Mouse (Mus musculus): ENCODE data around the gene Chrm3. TPM values are rescaled to one million over a fixed set of nuclear protein-coding genes. Genes with fewer than 3 reads are reported as not detected.

Chrm3 gene
- polyA plus RNA-seq, 1 experiment = not detected

- no peak overlapping the region for H3K4me2 ChIP-seq (ENCODE audit: low read depth)
- no peak for TF ChIP-seq MAX (IDR thresholded peaks at IDR 0.05; ENCODE audit: low read depth)
- no peak for TF ChIP-seq E2F4 (IDR thresholded peaks at IDR 0.05; ENCODE audit: insufficient read depth)
- no peak for TF ChIP-seq SRF (IDR thresholded peaks at IDR 0.05; ENCODE audit: control insufficient read depth, insufficient read length, low read depth)
- no peak for TF ChIP-seq TCF3 (IDR thresholded peaks at IDR 0.05; ENCODE audit: insufficient read length, low read depth)
- no peak for TF ChIP-seq MYOG (IDR thresholded peaks at IDR 0.05; ENCODE audit: control insufficient read depth in 1 of 3, insufficient read depth in 1 of 3, insufficient read length in 2 of 3, low read depth in 2 of 3)
- TF ChIP-seq TCF12 (IDR thresholded peaks at IDR 0.05; ENCODE audit: insufficient read depth, poor library complexity, severe bottlenecking) = no peak
- TF ChIP-seq POLR2AphosphoS2 (IDR thresholded peaks at IDR 0.05; ENCODE audit: insufficient read length, low read depth) = no peak
- no peak for TF ChIP-seq USF1 (IDR thresholded peaks at IDR 0.05; ENCODE audit: low read depth)
- TF ChIP-seq MYOD1 (IDR thresholded peaks at IDR 0.05; ENCODE audit: control insufficient read depth in 1 of 3, insufficient read length in 2 of 3, low read depth in 2 of 3) = no peak
- TF ChIP-seq REST (IDR thresholded peaks at IDR 0.05; ENCODE audit: insufficient read depth, insufficient read length) = no peak
- TF ChIP-seq CEBPB (IDR thresholded peaks at IDR 0.05; ENCODE audit: insufficient read depth, poor library complexity, severe bottlenecking) = no peak
- no peak for TF ChIP-seq POLR2A (IDR thresholded peaks at IDR 0.05; ENCODE audit: insufficient read length, low read depth)
- no peaks in the 10 kb centered on the region for H3K36me3 ChIP-seq (ENCODE audit: control insufficient read depth, insufficient read depth)
- H3K4me3 ChIP-seq = no peak overlapping the region
- H3ac ChIP-seq (ENCODE audit: control insufficient read depth, insufficient read length) = no peak overlapping the region
- no peaks in the 10 kb centered on the region for H3K79me2 ChIP-seq (ENCODE audit: control insufficient read depth, insufficient read depth)
- no peaks in the 10 kb centered on the region for H3K27me3 ChIP-seq (ENCODE audit: control insufficient read depth, insufficient read depth, insufficient read length)
These were observed 4.9 kb downstream of the Chrm3 start for GRCm38 (mm10) chr13:10355796-10356195.

- Histone ChIP-seq H3K79me2 (ENCODE audit: control insufficient read depth, insufficient read depth) (no peaks in the 10 kb centered on the region), H3K4me2 (ENCODE audit: low read depth) (no peak overlapping the region), H3ac (ENCODE audit: control insufficient read depth, insufficient read length) (no peak overlapping the region), H3K4me3 (no peak overlapping the region), H3K36me3 (ENCODE audit: control insufficient read depth, insufficient read depth) (no peaks in the 10 kb centered on the region), H3K27me3 (ENCODE audit: control insufficient read depth, insufficient read depth, insufficient read length) (no peaks in the 10 kb centered on the region)
- no peak for TF ChIP-seq MAX (IDR thresholded peaks at IDR 0.05; ENCODE audit: low read depth)
- no peak for TF ChIP-seq E2F4 (IDR thresholded peaks at IDR 0.05; ENCODE audit: insufficient read depth)
- TF ChIP-seq MYOG (IDR thresholded peaks at IDR 0.05; ENCODE audit: control insufficient read depth in 1 of 3, insufficient read depth in 1 of 3, insufficient read length in 2 of 3, low read depth in 2 of 3) = no peak
- TF ChIP-seq MYOD1 (IDR thresholded peaks at IDR 0.05; ENCODE audit: control insufficient read depth in 1 of 3, insufficient read length in 2 of 3, low read depth in 2 of 3) = no peak
- no peak for TF ChIP-seq TCF12 (IDR thresholded peaks at IDR 0.05; ENCODE audit: insufficient read depth, poor library complexity, severe bottlenecking)
- no peak for TF ChIP-seq POLR2A (IDR thresholded peaks at IDR 0.05; ENCODE audit: insufficient read length, low read depth)
- no peak for TF ChIP-seq TCF3 (IDR thresholded peaks at IDR 0.05; ENCODE audit: insufficient read length, low read depth)
- TF ChIP-seq SRF (IDR thresholded peaks at IDR 0.05; ENCODE audit: control insufficient read depth, insufficient read length, low read depth) = no peak
- no peak for TF ChIP-seq POLR2AphosphoS2 (IDR thresholded peaks at IDR 0.05; ENCODE audit: insufficient read length, low read depth)
- TF ChIP-seq CEBPB (IDR thresholded peaks at IDR 0.05; ENCODE audit: insufficient read depth, poor library complexity, severe bottlenecking) = no peak
- TF ChIP-seq USF1 (IDR thresholded peaks at IDR 0.05; ENCODE audit: low read depth) = no peak
- no peak for TF ChIP-seq REST (IDR thresholded peaks at IDR 0.05; ENCODE audit: insufficient read depth, insufficient read length)
These were observed 5.6 kb downstream of the Chrm3 start for GRCm38 (mm10) chr13:10354885-10355575.

GRCm38 (mm10) chr13:10352141-10352540, 8.5 kb downstream of the Chrm3 start:
- TF ChIP-seq MAX (IDR thresholded peaks at IDR 0.05; ENCODE audit: low read depth) = no peak
- no peak for TF ChIP-seq MYOG (IDR thresholded peaks at IDR 0.05; ENCODE audit: control insufficient read depth in 1 of 3, insufficient read depth in 1 of 3, insufficient read length in 2 of 3, low read depth in 2 of 3)
- TF ChIP-seq MYOD1 (IDR thresholded peaks at IDR 0.05; ENCODE audit: control insufficient read depth in 1 of 3, insufficient read length in 2 of 3, low read depth in 2 of 3) = no peak
- TF ChIP-seq CEBPB (IDR thresholded peaks at IDR 0.05; ENCODE audit: insufficient read depth, poor library complexity, severe bottlenecking) = no peak
- TF ChIP-seq E2F4 (IDR thresholded peaks at IDR 0.05; ENCODE audit: insufficient read depth) = no peak
- no peak for TF ChIP-seq TCF3 (IDR thresholded peaks at IDR 0.05; ENCODE audit: insufficient read length, low read depth)
- TF ChIP-seq SRF (IDR thresholded peaks at IDR 0.05; ENCODE audit: control insufficient read depth, insufficient read length, low read depth) = no peak
- TF ChIP-seq USF1 (IDR thresholded peaks at IDR 0.05; ENCODE audit: low read depth) = no peak
- no peak for TF ChIP-seq TCF12 (IDR thresholded peaks at IDR 0.05; ENCODE audit: insufficient read depth, poor library complexity, severe bottlenecking)
- no peak for TF ChIP-seq REST (IDR thresholded peaks at IDR 0.05; ENCODE audit: insufficient read depth, insufficient read length)
- TF ChIP-seq POLR2AphosphoS2 (IDR thresholded peaks at IDR 0.05; ENCODE audit: insufficient read length, low read depth) = no peak
- TF ChIP-seq POLR2A (IDR thresholded peaks at IDR 0.05; ENCODE audit: insufficient read length, low read depth) = no peak
- H3K36me3 ChIP-seq (ENCODE audit: control insufficient read depth, insufficient read depth) = no peaks in the 10 kb centered on the region

GRCm38 (mm10) chr13:10344362-10344761, 16.3 kb downstream of the Chrm3 start:
- H3K36me3 ChIP-seq (ENCODE audit: control insufficient read depth, insufficient read depth) = no peaks in the 10 kb centered on the region
- H3K79me2 ChIP-seq (ENCODE audit: control insufficient read depth, insufficient read depth) = no peaks in the 10 kb centered on the region
- no peak for TF ChIP-seq REST (IDR thresholded peaks at IDR 0.05; ENCODE audit: insufficient read depth, insufficient read length)
- TF ChIP-seq E2F4 (IDR thresholded peaks at IDR 0.05; ENCODE audit: insufficient read depth) = no peak
- TF ChIP-seq SRF (IDR thresholded peaks at IDR 0.05; ENCODE audit: control insufficient read depth, insufficient read length, low read depth) = no peak
- no peak for TF ChIP-seq POLR2AphosphoS2 (IDR thresholded peaks at IDR 0.05; ENCODE audit: insufficient read length, low read depth)
- no peak for TF ChIP-seq TCF12 (IDR thresholded peaks at IDR 0.05; ENCODE audit: insufficient read depth, poor library complexity, severe bottlenecking)
- TF ChIP-seq POLR2A (IDR thresholded peaks at IDR 0.05; ENCODE audit: insufficient read length, low read depth) = no peak
- no peak for TF ChIP-seq TCF3 (IDR thresholded peaks at IDR 0.05; ENCODE audit: insufficient read length, low read depth)
- no peak for TF ChIP-seq MYOG (IDR thresholded peaks at IDR 0.05; ENCODE audit: control insufficient read depth in 1 of 3, insufficient read depth in 1 of 3, insufficient read length in 2 of 3, low read depth in 2 of 3)
- no peak for TF ChIP-seq USF1 (IDR thresholded peaks at IDR 0.05; ENCODE audit: low read depth)
- TF ChIP-seq CEBPB (IDR thresholded peaks at IDR 0.05; ENCODE audit: insufficient read depth, poor library complexity, severe bottlenecking) = no peak
- no peak for TF ChIP-seq MAX (IDR thresholded peaks at IDR 0.05; ENCODE audit: low read depth)
- TF ChIP-seq MYOD1 (IDR thresholded peaks at IDR 0.05; ENCODE audit: control insufficient read depth in 1 of 3, insufficient read length in 2 of 3, low read depth in 2 of 3) = no peak
- no peak overlapping the region for H3K4me3 ChIP-seq
- H3K27me3 ChIP-seq (ENCODE audit: control insufficient read depth, insufficient read depth, insufficient read length) = no peaks in the 10 kb centered on the region
- H3K4me2 ChIP-seq (ENCODE audit: low read depth) = no peak overlapping the region
- H3ac ChIP-seq (ENCODE audit: control insufficient read depth, insufficient read length) = no peak overlapping the region

More at GRCm38 (mm10) chr13:10352141-10352540, 8.5 kb downstream of the Chrm3 start:
- no peaks in the 10 kb centered on the region for H3K27me3 ChIP-seq (ENCODE audit: control insufficient read depth, insufficient read depth, insufficient read length)
- H3K4me3 ChIP-seq = no peak overlapping the region
- H3ac ChIP-seq (ENCODE audit: control insufficient read depth, insufficient read length) = no peak overlapping the region
- no peaks in the 10 kb centered on the region for H3K79me2 ChIP-seq (ENCODE audit: control insufficient read depth, insufficient read depth)
- H3K4me2 ChIP-seq (ENCODE audit: low read depth) = no peak overlapping the region

All from myocyte (in vitro differentiated cells).